ENCODE assay signal across 8 mouse cellular contexts in the genomic region with DNA sequence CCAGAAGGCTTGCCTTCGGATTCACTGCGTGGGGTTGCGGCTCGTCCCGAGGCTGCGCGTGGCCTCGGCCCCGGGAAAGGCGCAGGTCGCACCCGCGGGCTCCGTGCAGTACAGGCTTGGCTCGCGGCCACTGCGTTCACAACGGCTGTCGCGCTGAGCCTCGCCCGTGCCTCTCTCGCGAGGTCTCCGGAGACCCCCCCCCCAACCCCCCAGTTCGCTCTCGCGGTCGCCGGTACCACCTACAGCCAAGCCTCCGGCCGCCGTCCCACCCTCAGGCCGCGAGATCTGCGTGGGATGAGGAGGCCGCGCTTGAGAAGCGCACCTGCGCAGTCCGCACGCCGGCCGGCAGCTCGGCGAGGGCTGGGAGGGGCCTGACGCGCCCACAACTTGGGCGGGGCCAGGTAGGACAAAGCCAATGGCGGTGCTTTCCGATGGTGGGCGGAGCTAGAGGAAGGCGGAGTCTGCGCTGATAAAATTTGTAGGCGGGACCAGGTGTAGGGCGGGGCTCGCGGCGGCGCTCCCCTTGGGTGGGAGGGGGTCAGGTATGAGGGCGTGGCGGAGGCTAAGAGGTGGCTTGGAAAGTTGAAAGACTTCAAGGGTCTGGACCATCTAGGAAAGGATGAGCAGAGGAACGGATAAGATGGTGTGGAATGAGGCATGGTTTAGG. TPM values are rescaled to one million over a fixed set of nuclear protein-coding genes. Genes with fewer than 3 reads are reported as not detected.
DNase-seq lines count a peak whose midpoint lies in the region; ATAC-seq lines count a peak whose summit lies in the region.

No protein-coding gene starts in this region.

- peaks cover 10 to 33% of the 10 kb centered on the region in 2 experiments for H3K4me1 ChIP-seq in heart, embryonic 14.5 days (ENCODE audit: control insufficient read depth in 2 of 2, insufficient read depth in 2 of 2, low read length in 2 of 2)
- peaks cover 50% of the 10 kb centered on the region for H3K4me1 ChIP-seq in liver, embryonic 13.5 days (replicated peaks)
- H3K4me1 ChIP-seq in stomach, embryonic 16.5 days (ENCODE audit: control insufficient read depth, insufficient read depth, low read length) = peaks cover 22% of the 10 kb centered on the region

- peak overlapping the region; percentile 1 to 80; a peak in 3 of 4 replicates for H3K27ac ChIP-seq in heart, embryonic 14.5 days (replicated peaks in 1 of 2; ENCODE audit: control insufficient read depth in 1 of 2, insufficient read depth in 1 of 2, low read depth in 2 of 2, low read length in 2 of 2)
- no peak overlapping the region; the same call in 1 of the 2 replicates for H3K27ac ChIP-seq in liver, embryonic 13.5 days
- peak overlapping the region; percentile 68 for H3K27ac ChIP-seq in stomach, embryonic 16.5 days (ENCODE audit: low read length)

- under 1% methylated on average over 63 of the region's 63 CpGs for WGBS in heart, embryonic 14.5 days
- under 1% methylated on average over 51 of the region's 63 CpGs for WGBS in liver, embryonic 13.5 days (ENCODE audit: insufficient replicate concordance)
- WGBS in stomach, embryonic 16.5 days = under 1% methylated on average over 63 of the region's 63 CpGs

- no peaks in the 10 kb centered on the region for H3K27me3 ChIP-seq in heart, embryonic 14.5 days (ENCODE audit: control insufficient read depth, insufficient read depth, low read length)
- H3K27me3 ChIP-seq in liver, embryonic 13.5 days = no peaks in the 10 kb centered on the region
- H3K27me3 ChIP-seq in stomach, embryonic 16.5 days (ENCODE audit: control insufficient read depth, insufficient read depth, low read length) = no peaks in the 10 kb centered on the region

- no peaks in the 10 kb centered on the region for H3K9me3 ChIP-seq in heart, embryonic 14.5 days (ENCODE audit: control insufficient read depth, low read length)
- no peaks in the 10 kb centered on the region for H3K9me3 ChIP-seq in liver, embryonic 13.5 days (replicated peaks)
- H3K9me3 ChIP-seq in stomach, embryonic 16.5 days (replicated peaks; ENCODE audit: control insufficient read depth, low read length) = no peaks in the 10 kb centered on the region

- peak; percentile 88 for ATAC-seq in erythroid progenitor cell, adult 5-6 weeks (replicated peaks; ENCODE audit: low FRiP score, poor library complexity, severe bottlenecking)
- peak; percentile 92 for ATAC-seq in heart, embryonic 14.5 days (ENCODE audit: insufficient number of reproducible peaks, insufficient read depth, low FRiP score, low read depth)
- peak; percentile 91 for ATAC-seq in liver, embryonic 13.5 days (ENCODE audit: low read depth)
- ATAC-seq in stomach, embryonic 16.5 days (ENCODE audit: insufficient read depth, low FRiP score) = peak; percentile 94

- peak overlapping the region; percentile 88 for H3K4me2 ChIP-seq in heart, embryonic 14.5 days (ENCODE audit: low read length)
- peak overlapping the region; percentile 99 for H3K4me2 ChIP-seq in liver, embryonic 13.5 days
- peak overlapping the region; percentile 97 for H3K4me2 ChIP-seq in stomach, embryonic 16.5 days (ENCODE audit: low read depth, low read length)

- H3K9ac ChIP-seq in heart, embryonic 14.5 days (ENCODE audit: low read length) = peak overlapping the region; percentile 93
- H3K9ac ChIP-seq in liver, embryonic 13.5 days = peak overlapping the region; percentile 77
- H3K9ac ChIP-seq in stomach, embryonic 16.5 days (ENCODE audit: low read length) = peak overlapping the region; percentile 82

- peak overlapping the region; percentile 55 to 87 for H3K4me3 ChIP-seq in heart, embryonic 14.5 days (ENCODE audit: control insufficient read depth in 1 of 2, insufficient read depth in 1 of 2, low read depth in 1 of 2, low read length in 2 of 2)
- H3K4me3 ChIP-seq in liver, embryonic 13.5 days (replicated peaks) = peak overlapping the region; percentile 78
- peak overlapping the region; percentile 86 for H3K4me3 ChIP-seq in stomach, embryonic 16.5 days (replicated peaks; ENCODE audit: low read length)

- DNase-seq in CD4-positive helper T cell, adult 2 months (ENCODE audit: low read depth, low spot score) = peak; percentile 96
- peak; percentile 76 for DNase-seq in brain, embryonic 18.5 days (ENCODE audit: low read depth, low spot score)
- peak; percentile 94 for DNase-seq in kidney, postnatal 14 days
- DNase-seq in liver, embryonic 13.5 days = peak; percentile 89
- DNase-seq in neural tube, embryonic 10.5 days (ENCODE audit: extremely low spot score, low spot score) = peak; percentile 92

- no peaks in the 10 kb centered on the region for H3K36me3 ChIP-seq in heart, embryonic 14.5 days (ENCODE audit: control insufficient read depth, insufficient read depth, low read length)
- H3K36me3 ChIP-seq in liver, embryonic 13.5 days = no peaks in the 10 kb centered on the region
- H3K36me3 ChIP-seq in stomach, embryonic 16.5 days (ENCODE audit: control insufficient read depth, insufficient read depth, low read length) = no peaks in the 10 kb centered on the region

RNA-seq across cellular contexts. Expression of a gene that starts 6.1 kb away (rescaled TPM):
- total RNA-seq in erythroid progenitor cell, adult 5-6 weeks (2015; ENCODE audit: low replicate concordance) = 0.72 and 0.84 TPM in 2 replicates
- 1.8 and 2.2 TPM in 2 replicates for total RNA-seq in erythroid progenitor cell, adult 5-6 weeks (2017; ENCODE audit: low replicate concordance)
- polyA plus RNA-seq in heart, embryonic 14.5 days (2014; fragmentation: Nextera tagmentation; extraction: Ambion mirVana) = 5.7 and 6.7 TPM in 2 replicates
- polyA plus RNA-seq in liver, embryonic 13.5 days (2015; fragmentation: Nextera tagmentation; extraction: Ambion mirVana) = 0.69 and 0.82 TPM in 2 replicates
- 3.2 and 3.6 TPM in 2 replicates for polyA plus RNA-seq in stomach, embryonic 16.5 days (2015; fragmentation: Nextera tagmentation; extraction: Ambion mirVana)

RNA-seq across cellular contexts. Expression of a gene that starts 13.1 kb away (rescaled TPM):
- not detected in 2 replicates for total RNA-seq in erythroid progenitor cell, adult 5-6 weeks (2015; ENCODE audit: low replicate concordance)
- total RNA-seq in erythroid progenitor cell, adult 5-6 weeks (2017; ENCODE audit: low replicate concordance) = not detected in 2 replicates
- not detected in 2 replicates for polyA plus RNA-seq in heart, embryonic 14.5 days (2014; fragmentation: Nextera tagmentation; extraction: Ambion mirVana)
- polyA plus RNA-seq in liver, embryonic 13.5 days (2015; fragmentation: Nextera tagmentation; extraction: Ambion mirVana) = not detected in 2 replicates
- polyA plus RNA-seq in stomach, embryonic 16.5 days (2015; fragmentation: Nextera tagmentation; extraction: Ambion mirVana) = 1.3 and 2.1 TPM in 2 replicates
